ENCODE assay signal across 24 mouse cellular contexts in the genomic region with DNA sequence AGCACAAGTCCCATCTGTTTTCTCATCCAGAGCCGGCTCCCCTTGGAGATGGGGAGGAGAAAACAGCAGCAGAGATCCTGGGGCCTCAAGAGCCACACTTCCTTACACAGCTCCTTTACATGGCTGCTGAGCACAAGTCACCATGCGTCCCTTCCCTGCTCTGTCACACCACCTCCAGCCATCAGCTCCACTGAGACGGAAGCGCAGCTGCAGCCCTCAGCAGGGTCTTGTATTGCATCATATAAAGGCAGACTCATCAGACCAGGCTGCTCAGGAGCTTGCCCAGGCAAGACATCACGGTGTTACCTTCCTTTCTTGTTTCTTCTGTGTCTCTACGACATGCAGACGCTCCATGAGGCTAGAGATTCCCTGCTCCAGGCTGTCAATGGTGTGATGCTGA.
"Had no signal": no experiment of that assay in that cellular context is flagged by ENCODE, and none has a peak within 500 bp of the region (broad histone marks: within the 10 kb centered on the region; RNA-seq: fewer than 3 reads in every experiment).

No protein-coding gene starts in this region.

- H3K27ac ChIP-seq: gastrocnemius, adult 2 months; heart, embryonic 10.5 days; hindbrain, embryonic 13.5 days; hindbrain, embryonic 15.5 days; intestine, embryonic 15.5 days; kidney, embryonic 15.5 days; kidney, postnatal 0 days; limb, embryonic 13.5 days; limb, embryonic 15.5 days; liver, embryonic 12.5 days had no signal

- H3K27me3 ChIP-seq: heart, embryonic 12.5 days; hindbrain, embryonic 13.5 days; hindbrain, embryonic 15.5 days; intestine, embryonic 15.5 days; kidney, embryonic 15.5 days; limb, embryonic 13.5 days; limb, embryonic 15.5 days; liver, embryonic 12.5 days had no signal

- H3K4me3 ChIP-seq: gastrocnemius, adult 2 months; heart, embryonic 10.5 days; heart, embryonic 12.5 days; hindbrain, embryonic 13.5 days; hindbrain, embryonic 15.5 days; intestine, embryonic 15.5 days; kidney, embryonic 15.5 days; limb, embryonic 13.5 days; limb, embryonic 15.5 days; liver, embryonic 12.5 days had no signal

- H3K9ac ChIP-seq: heart, embryonic 12.5 days; hindbrain, embryonic 13.5 days; hindbrain, embryonic 15.5 days; intestine, embryonic 15.5 days; kidney, embryonic 15.5 days; limb, embryonic 13.5 days; limb, embryonic 15.5 days; liver, embryonic 12.5 days had no signal

- H3K36me3 ChIP-seq: intestine, embryonic 15.5 days; liver, embryonic 12.5 days had no signal

- DNase-seq: gastrocnemius, adult 2 months; gastrocnemius, postnatal 10 days; gastrocnemius, postnatal 25 days; heart, adult 18-20 months; heart, postnatal 10 days; kidney, adult 2 months; kidney, adult 9 months; kidney, postnatal 14 days; kidney, postnatal 36 days; layer of hippocampus, adult 9-11 months; layer of hippocampus, postnatal 36 days; left cerebral cortex, postnatal 4 days had no signal

- H3K4me1 ChIP-seq: heart, embryonic 10.5 days; heart, embryonic 12.5 days; hindbrain, embryonic 13.5 days; hindbrain, embryonic 15.5 days; intestine, embryonic 15.5 days; kidney, embryonic 15.5 days; limb, embryonic 13.5 days; limb, embryonic 15.5 days; liver, embryonic 12.5 days had no signal

- H3K4me2 ChIP-seq: heart, embryonic 12.5 days; hindbrain, embryonic 13.5 days; hindbrain, embryonic 15.5 days; intestine, embryonic 15.5 days; kidney, embryonic 15.5 days; limb, embryonic 13.5 days; limb, embryonic 15.5 days; liver, embryonic 12.5 days had no signal

- ATAC-seq: inflammation-experienced regulatory T-cells, adult 6 months; intestine, embryonic 15.5 days; intestine, postnatal 0 days; liver, embryonic 12.5 days had no signal

- H3K9me3 ChIP-seq: heart, embryonic 10.5 days; heart, embryonic 12.5 days; hindbrain, embryonic 13.5 days; hindbrain, embryonic 15.5 days; intestine, embryonic 15.5 days; kidney, embryonic 15.5 days; limb, embryonic 13.5 days; limb, embryonic 15.5 days; liver, embryonic 12.5 days had no signal
